Mouse (Mus musculus) embryonic facial prominence, embryonic 13.5 days (tissue): Measurements from ENCODE around the gene Parva. TPM values are rescaled to one million over a fixed set of nuclear protein-coding genes. Genes with fewer than 3 reads are reported as not detected.

Experiments used
- ATAC-seq: fragments of 200-750 bp; cut with Nextera tagmentation; 2 replicates; pipeline ENCODE4 v1.8.0; 2017; ENCODE audit warnings: low read depth; ENCODE audit not compliant: insufficient number of reproducible peaks, insufficient read depth, low FRiP score, low TSS enrichment
- H3K27ac ChIP-seq: fragments of 300-500 bp; sonication (generic); 2 replicates; pipeline ENCODE4 v1.5.1; 2015; ENCODE audit warnings: moderate library complexity, mild to moderate bottlenecking, inconsistent platforms
- H3K27me3 ChIP-seq: fragments of 300-500 bp; sonication (generic); 2 replicates; pipeline ENCODE4 v1.6.1; 2015; ENCODE audit warnings: mild to moderate bottlenecking, inconsistent platforms
- H3K36me3 ChIP-seq: fragments of 300-500 bp; sonication (generic); 2 replicates; pipeline ENCODE4 v1.6.1; 2015; ENCODE audit warnings: mild to moderate bottlenecking, inconsistent platforms
- H3K4me1 ChIP-seq: fragments of 300-500 bp; sonication (generic); 2 replicates; pipeline ENCODE4 v1.6.1; 2015; ENCODE audit warnings: inconsistent platforms
- H3K4me2 ChIP-seq: fragments of 300-500 bp; sonication (generic); 2 replicates; pipeline ENCODE4 v1.6.1; 2015; ENCODE audit warnings: moderate library complexity, mild to moderate bottlenecking, inconsistent platforms
- H3K4me3 ChIP-seq: fragments of 300-500 bp; sonication (generic); 2 replicates; pipeline ENCODE4 v1.5.1; 2015; ENCODE audit warnings: mild to moderate bottlenecking, inconsistent platforms
- H3K9ac ChIP-seq: fragments of 300-500 bp; sonication (generic); 2 replicates; pipeline ENCODE4 v1.6.1; 2015; ENCODE audit warnings: mild to moderate bottlenecking, inconsistent platforms
- H3K9me3 ChIP-seq: fragments of 300-500 bp; sonication (generic); 2 replicates; pipeline ENCODE4 v1.6.1; 2016; ENCODE audit warnings: inconsistent platforms
- WGBS: fragments of 180-500 bp; shearing (Covaris S2); methylation state at CpG from one replicate; pipeline ENCODE4 v1.1.7; 2015; ENCODE audit warnings: mixed read lengths; 5-methylcytosine and 5-hydroxymethylcytosine counted together
- polyA plus RNA-seq: library from polyadenylated mRNA; unstranded; fragments of >200 nt; fragmentation: Nextera tagmentation; extraction: Ambion mirVana; gene quantifications from 2 replicates; pipeline ENCODE4 v1.2.1, GENCODE M21; 2015

The Parva gene
- polyA plus RNA-seq = 89.1 and 104 TPM in 2 replicates

GRCm38 (mm10) chr7:112427357-112428157 is at the start of gene Parva:
Gene Parva, plus strand, starts transcription at chr7:112427505.
- WGBS = 2% methylated on average over 49 of the region's 49 CpGs
- Histone ChIP-seq H3K9me3 (peaks cover 3% of the 10 kb centered on the region; the same call in 1 of the 2 replicates), H3K9ac (peak within 1 kb of the TSS; percentile 93), H3K27ac (peak within 1 kb of the TSS; percentile 99), H3K4me3 (peak within 1 kb of the TSS; percentile 78), H3K4me1 (peaks cover 26% of the 10 kb centered on the region), H3K27me3 (no peaks in the 10 kb centered on the region), H3K4me2 (peak within 1 kb of the TSS; percentile 79), H3K36me3 (no peaks in the 10 kb centered on the region)
- ATAC-seq = peak; percentile 66

GRCm38 (mm10) chr7:112378056-112378455 is 49.2 kb upstream of the Parva start:
- H3K27me3 ChIP-seq = no peaks in the 10 kb centered on the region; the same call in 1 of the 2 replicates
- 84% methylated on average over 5 of the region's 5 CpGs for WGBS
- peaks cover 11% of the 10 kb centered on the region for H3K4me1 ChIP-seq
- H3K4me2 ChIP-seq = no peak overlapping the region
- H3K27ac ChIP-seq = no peak overlapping the region
- no peak overlapping the region for H3K4me3 ChIP-seq
- ATAC-seq = no peak
- H3K9me3 ChIP-seq = no peaks in the 10 kb centered on the region
- no peaks in the 10 kb centered on the region for H3K36me3 ChIP-seq
- no peak overlapping the region for H3K9ac ChIP-seq

- H3K36me3 ChIP-seq = no peaks in the 10 kb centered on the region
- WGBS = 71% methylated on average over 5 of the region's 5 CpGs
- no peaks in the 10 kb centered on the region for H3K9me3 ChIP-seq
- H3K27me3 ChIP-seq = no peaks in the 10 kb centered on the region; the same call in 1 of the 2 replicates
- no peak overlapping the region for H3K9ac ChIP-seq
- no peak for ATAC-seq
- H3K27ac ChIP-seq = no peak overlapping the region
- no peak overlapping the region for H3K4me2 ChIP-seq
- no peak overlapping the region for H3K4me3 ChIP-seq
- peaks cover 11% of the 10 kb centered on the region for H3K4me1 ChIP-seq
Observed at GRCm38 (mm10) chr7:112378476-112378875, 48.8 kb upstream of the Parva start.

- no peaks in the 10 kb centered on the region for H3K27me3 ChIP-seq
- WGBS = 43% methylated on average over 5 of the region's 5 CpGs
- no peak for ATAC-seq
- H3K9ac ChIP-seq = no peak overlapping the region
- H3K36me3 ChIP-seq = no peaks in the 10 kb centered on the region
- H3K27ac ChIP-seq = no peak overlapping the region
- H3K9me3 ChIP-seq = no peaks in the 10 kb centered on the region
- no peak overlapping the region for H3K4me2 ChIP-seq
- no peak overlapping the region for H3K4me3 ChIP-seq
- peaks cover 35% of the 10 kb centered on the region for H3K4me1 ChIP-seq
Observed at GRCm38 (mm10) chr7:112386521-112386920, 40.8 kb upstream of the Parva start.

GRCm38 (mm10) chr7:112387876-112388275 is 39.4 kb upstream of the Parva start:
- Histone ChIP-seq H3K4me1 (peaks cover 47% of the 10 kb centered on the region), H3K36me3 (no peaks in the 10 kb centered on the region), H3K27ac (no peak overlapping the region; the same call in 1 of the 2 replicates), H3K4me2 (no peak overlapping the region), H3K9ac (no peak overlapping the region), H3K27me3 (no peaks in the 10 kb centered on the region), H3K9me3 (no peaks in the 10 kb centered on the region), H3K4me3 (no peak overlapping the region)
- no peak for ATAC-seq
- WGBS = 84% methylated on average over 5 of the region's 5 CpGs

GRCm38 (mm10) chr7:112388363-112388875 is 38.9 kb upstream of the Parva start:
- Histone ChIP-seq H3K27ac (no peak overlapping the region; the same call in 1 of the 2 replicates), H3K9ac (no peak overlapping the region), H3K4me2 (no peak overlapping the region), H3K4me3 (no peak overlapping the region), H3K36me3 (no peaks in the 10 kb centered on the region), H3K9me3 (no peaks in the 10 kb centered on the region), H3K27me3 (no peaks in the 10 kb centered on the region), H3K4me1 (peaks cover 53% of the 10 kb centered on the region)
- WGBS = 79% methylated on average over 5 of the region's 5 CpGs
- no peak for ATAC-seq

- 12% methylated on average over 6 of the region's 6 CpGs for WGBS
Observed at GRCm38 (mm10) chr7:112389611-112390251, 37.6 kb upstream of the Parva start.

GRCm38 (mm10) chr7:112390252-112390936 is 36.9 kb upstream of the Parva start:
- H3K27me3 ChIP-seq = no peaks in the 10 kb centered on the region
- ATAC-seq = peak; percentile 39; the same call in 1 of the 2 replicates
- peaks cover 59% of the 10 kb centered on the region for H3K4me1 ChIP-seq

More at GRCm38 (mm10) chr7:112389611-112390251, 37.6 kb upstream of the Parva start:
- H3K9me3 ChIP-seq = no peaks in the 10 kb centered on the region
- no peak overlapping the region for H3K4me3 ChIP-seq
- H3K27ac ChIP-seq = peak overlapping the region; percentile 90
- peak overlapping the region; percentile 46 for H3K4me2 ChIP-seq
- ATAC-seq = peak; percentile 11; the same call in 1 of the 2 replicates
- no peaks in the 10 kb centered on the region for H3K27me3 ChIP-seq
- H3K9ac ChIP-seq = no peak overlapping the region
- peaks cover 59% of the 10 kb centered on the region for H3K4me1 ChIP-seq
- H3K36me3 ChIP-seq = no peaks in the 10 kb centered on the region

GRCm38 (mm10) chr7:112390937-112391605 is 36.2 kb upstream of the Parva start:
- Histone ChIP-seq H3K9ac (no peak overlapping the region), H3K9me3 (no peaks in the 10 kb centered on the region), H3K4me1 (peaks cover 59% of the 10 kb centered on the region), H3K27ac (peak overlapping the region; percentile 90), H3K4me2 (peak overlapping the region; percentile 46), H3K4me3 (peak overlapping the region; percentile 2; the same call in 1 of the 2 replicates), H3K27me3 (no peaks in the 10 kb centered on the region), H3K36me3 (no peaks in the 10 kb centered on the region)
- ATAC-seq = peak; percentile 63; the same call in 1 of the 2 replicates
- 6% methylated on average over 6 of the region's 6 CpGs for WGBS

More at GRCm38 (mm10) chr7:112390252-112390936, 36.9 kb upstream of the Parva start:
- peak overlapping the region; percentile 46 for H3K4me2 ChIP-seq
- no peaks in the 10 kb centered on the region for H3K36me3 ChIP-seq
- no peaks in the 10 kb centered on the region for H3K9me3 ChIP-seq
- H3K9ac ChIP-seq = no peak overlapping the region
- no peak overlapping the region; the same call in 1 of the 2 replicates for H3K4me3 ChIP-seq
- WGBS = 6% methylated on average over 11 of the region's 11 CpGs
- peak overlapping the region; percentile 90 for H3K27ac ChIP-seq

- no peak overlapping the region for H3K9ac ChIP-seq
- no peaks in the 10 kb centered on the region for H3K9me3 ChIP-seq
- WGBS = 94% methylated on average over 3 of the region's 3 CpGs
- ATAC-seq = no peak
- no peaks in the 10 kb centered on the region for H3K27me3 ChIP-seq
- no peak overlapping the region for H3K27ac ChIP-seq
- no peak overlapping the region for H3K4me3 ChIP-seq
- H3K36me3 ChIP-seq = no peaks in the 10 kb centered on the region
- H3K4me2 ChIP-seq = no peak overlapping the region
- peaks cover 20% of the 10 kb centered on the region; the same call in 1 of the 2 replicates for H3K4me1 ChIP-seq
Observed at GRCm38 (mm10) chr7:112397786-112398185, 29.5 kb upstream of the Parva start.
